Mouse (Mus musculus): Measurements from ENCODE around the gene Scoc.

GRCm38 (mm10) chr8:83442243-83443051 is 15.7 kb downstream of the Scoc start:
- no peak for TF ChIP-seq CTCF (IDR thresholded peaks at IDR 0.05; ENCODE audit: low read depth)
- 0 out of 2 replicates have a peak, but pooled peaks have one; percentile 24 for TF ChIP-seq EP300 (IDR thresholded peaks at IDR 0.05; ENCODE audit: low read depth)
